Mouse (Mus musculus) macrophage (primary cell): ENCODE measurements around the gene March5. TPM values are rescaled to one million over a fixed set of nuclear protein-coding genes. Genes with fewer than 3 reads are reported as not detected.
"Not testable (repeated sequence)": the region's sequence is repeated elsewhere in the genome, so short reads cannot be mapped to it uniquely, and the experiment has no call there.

Experiments used
- H3K27ac ChIP-seq: fragments of 350-480 bp; formaldehyde crosslinking; 2 replicates; pipeline ENCODE4 v1.9.0; 2021
- H3K36me3 ChIP-seq: fragments of 350-480 bp; formaldehyde crosslinking; 2 replicates; pipeline ENCODE4 v1.9.0; 2021; ENCODE audit errors: inconsistent target
- H3K4me3 ChIP-seq: fragments of 350-480 bp; formaldehyde crosslinking; 2 replicates; pipeline ENCODE4 v1.9.0; 2021; ENCODE audit errors: inconsistent target
- H3K79me2 ChIP-seq: fragments of 350-480 bp; formaldehyde crosslinking; 2 replicates; pipeline ENCODE4 v1.9.0; 2021; ENCODE audit errors: inconsistent target
- WGBS: methylation state at CpG from one replicate; pipeline ENCODE4 v1.1.7; 2026; ENCODE audit warnings: inconsistent platforms; ENCODE audit not compliant: missing documents; 5-methylcytosine and 5-hydroxymethylcytosine counted together
- polyA plus RNA-seq: library from polyadenylated mRNA; stranded (reverse); fragments of 250-400 nt; gene quantifications from 3 replicates; pipeline ENCODE4 v1.2.4, GENCODE M21; 2018; ENCODE audit warnings: inconsistent platforms

March5 gene
- polyA plus RNA-seq, 1 experiment from 2014 or later: 91.9 TPM

DNA sequence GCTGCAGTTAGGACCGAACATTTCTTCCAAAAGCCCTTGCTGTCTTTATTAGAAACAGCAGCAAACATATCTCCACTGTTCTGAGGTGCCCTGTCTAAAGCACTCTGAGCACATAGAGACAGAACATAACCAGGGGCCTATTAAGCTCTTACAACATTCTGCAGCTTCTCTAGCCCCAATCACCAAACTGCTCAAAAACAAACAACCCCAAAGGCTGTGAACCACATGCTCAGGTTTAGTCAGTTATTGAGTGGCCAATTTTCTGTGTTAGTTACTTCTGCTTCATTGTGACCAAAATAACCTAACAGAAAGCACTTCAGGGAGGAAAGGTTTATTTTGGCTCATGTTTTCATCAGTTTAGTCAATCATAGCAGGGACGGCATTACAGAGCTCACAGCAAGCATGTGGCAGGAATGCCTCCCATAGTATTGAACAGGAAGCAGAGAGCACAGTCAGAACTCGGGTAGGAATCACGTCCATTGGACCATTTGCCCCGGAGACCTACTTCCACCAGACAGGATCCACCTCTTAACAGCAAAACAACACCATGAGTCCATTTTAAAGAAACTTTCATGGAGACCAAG, 14.8 kb upstream of the March5 start:
- WGBS: 82% methylated on average over 5 of the region's 5 CpGs

GRCm38 (mm10) chr19:37198165-37198880, 9.0 kb upstream of the March5 start:
- WGBS: 95% methylated on average over 1 of the region's 1 CpGs
- Histone ChIP-seq H3K4me3 (no peak overlapping the region), H3K36me3 (no peaks in the 10 kb centered on the region), H3K27ac (no peak overlapping the region), H3K79me2 (peaks cover 4% of the 10 kb centered on the region; the same call in 1 of the 2 replicates)

More for the DNA sequence above, 14.8 kb upstream of the March5 start:
- H3K4me3 ChIP-seq: no peak overlapping the region
- H3K27ac ChIP-seq: no peak overlapping the region
- H3K36me3 ChIP-seq: no peaks in the 10 kb centered on the region
- no peaks in the 10 kb centered on the region for H3K79me2 ChIP-seq

- 78% methylated on average over 2 of the region's 2 CpGs for WGBS
- Histone ChIP-seq H3K36me3 (no peaks in the 10 kb centered on the region), H3K4me3 (no peak overlapping the region), H3K27ac (no peak overlapping the region), H3K79me2 (peaks cover 6% of the 10 kb centered on the region; the same call in 1 of the 2 replicates)
Observed at GRCm38 (mm10) chr19:37199889-37200288, 7.5 kb upstream of the March5 start.

DNA sequence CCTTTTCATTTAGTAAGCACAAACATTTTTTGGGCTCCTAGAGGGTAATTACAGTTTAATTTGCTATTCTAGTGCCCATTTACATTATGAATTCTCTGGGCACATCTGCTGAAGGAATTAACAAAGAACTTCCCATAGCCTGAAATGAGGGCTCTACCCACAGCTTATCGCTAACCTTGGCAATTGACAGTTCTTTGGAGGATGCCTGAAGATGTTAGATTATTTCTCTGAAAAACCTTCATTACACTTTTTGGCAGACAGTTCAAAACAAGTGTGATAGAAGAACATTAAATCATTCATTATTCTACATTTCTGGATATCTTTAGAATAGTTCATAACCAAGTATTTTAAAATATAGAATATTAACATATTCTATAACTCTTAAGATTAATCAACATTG, 4.0 kb upstream of the March5 start:
- Histone ChIP-seq H3K36me3 (no peaks in the 10 kb centered on the region), H3K27ac (no peak overlapping the region)
- 90% methylated on average over 1 of the region's 1 CpGs for WGBS

DNA sequence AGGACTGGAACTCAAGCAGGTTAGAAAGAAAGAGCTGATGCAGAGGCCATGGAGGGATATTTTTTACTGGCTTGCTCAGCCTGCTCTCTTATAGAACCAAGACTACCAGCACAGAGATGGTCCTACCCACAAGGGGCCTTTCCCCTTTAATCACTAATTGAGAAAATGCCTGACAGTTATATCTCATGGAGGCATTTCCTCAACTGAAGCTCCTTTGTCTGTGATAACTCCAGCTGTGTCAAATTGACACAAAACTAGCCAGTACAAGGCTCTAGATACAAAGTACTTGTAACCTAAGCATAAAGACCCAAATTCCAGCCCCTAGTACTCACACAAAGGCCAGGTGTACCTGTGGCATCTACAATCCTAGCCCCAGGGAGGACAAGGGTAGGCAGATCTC, 2.2 kb upstream of the March5 start:
- not testable (repeated sequence) for H3K4me3 ChIP-seq, H3K36me3 ChIP-seq, H3K27ac ChIP-seq
- H3K79me2 ChIP-seq: peaks cover 44% of the 10 kb centered on the region

More for the DNA sequence above, 4.0 kb upstream of the March5 start:
- H3K79me2 ChIP-seq: peaks cover 26% of the 10 kb centered on the region
- no peak overlapping the region for H3K4me3 ChIP-seq

DNA sequence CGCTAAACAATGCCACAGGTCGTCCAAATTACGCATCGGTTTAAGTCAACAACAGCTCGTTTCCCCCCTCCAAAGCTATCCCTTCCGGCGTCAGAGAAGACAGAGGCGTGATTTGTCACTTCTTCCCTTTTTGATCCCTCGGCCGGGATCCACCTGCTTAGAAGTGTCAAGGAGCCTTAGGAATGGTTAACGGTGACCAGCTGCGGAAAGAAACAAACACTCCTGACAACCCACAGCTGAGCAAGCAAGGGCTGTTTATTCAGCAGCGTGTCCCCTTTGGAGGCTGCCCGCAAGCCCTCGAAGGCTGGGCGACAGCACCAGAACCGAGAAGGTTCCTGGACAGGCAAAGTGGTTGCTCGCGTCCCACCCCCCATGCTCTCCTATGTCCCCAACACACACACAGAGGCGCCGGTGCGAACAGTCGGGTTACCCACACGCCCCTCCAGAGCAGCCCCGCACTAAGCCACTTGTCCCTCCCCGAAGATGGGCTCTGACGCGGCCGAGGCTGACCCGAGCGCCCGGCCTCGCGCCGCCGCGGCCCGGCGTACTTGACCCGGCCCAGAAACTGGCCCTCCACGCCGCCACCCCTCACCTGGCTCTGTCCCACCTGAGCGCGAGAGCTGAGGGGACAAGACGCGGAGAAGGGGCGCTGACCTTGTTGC, 571 bp upstream of the March5 start:
- Histone ChIP-seq H3K27ac (peak overlapping the region; percentile 46), H3K79me2 (peaks cover 60% of the 10 kb centered on the region), H3K4me3 (peak overlapping the region; percentile 50), H3K36me3 (peaks cover 12% of the 10 kb centered on the region)
- 0% methylated on average over 44 of the region's 47 CpGs for WGBS

DNA sequence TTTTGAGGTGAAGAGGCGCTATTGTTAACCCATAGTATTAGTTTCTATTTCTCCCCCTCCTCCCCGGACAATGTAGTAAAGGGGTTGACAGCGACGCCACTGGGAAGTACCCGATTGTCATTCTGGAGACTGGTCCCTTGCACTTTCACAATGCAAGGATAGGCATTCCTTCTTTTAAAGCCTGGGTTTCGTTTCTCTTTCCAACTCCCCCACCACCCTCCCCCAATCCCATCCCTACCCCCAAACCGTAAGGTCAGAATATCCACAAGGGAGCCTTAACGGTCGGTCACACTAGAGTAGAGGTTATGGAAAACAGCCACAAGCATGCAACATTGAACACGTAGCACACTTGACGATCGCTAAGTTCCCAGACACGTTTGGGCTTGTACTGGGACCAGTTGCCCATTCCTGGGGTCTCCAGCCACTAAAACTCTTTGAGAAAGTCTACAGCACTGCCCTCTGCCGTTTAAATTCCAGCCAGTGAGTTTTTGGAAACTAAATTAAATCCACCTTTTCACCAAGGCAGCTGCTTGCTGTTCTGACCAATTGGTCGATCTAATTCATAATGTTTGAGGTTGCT, 923 bp downstream of the March5 start, which contains the start of gene Cpeb3:
Cpeb3 (minus strand) TSS at position 426 of the 580 bp plus-strand sequence.
- peaks cover 12% of the 10 kb centered on the region for H3K36me3 ChIP-seq
- WGBS: 2% methylated on average over 14 of the region's 15 CpGs
- H3K79me2 ChIP-seq: peaks cover 70% of the 10 kb centered on the region
- H3K4me3 ChIP-seq: peak within 1 kb of the TSS; percentile 75
- peak within 1 kb of the TSS; percentile 77 for H3K27ac ChIP-seq

DNA sequence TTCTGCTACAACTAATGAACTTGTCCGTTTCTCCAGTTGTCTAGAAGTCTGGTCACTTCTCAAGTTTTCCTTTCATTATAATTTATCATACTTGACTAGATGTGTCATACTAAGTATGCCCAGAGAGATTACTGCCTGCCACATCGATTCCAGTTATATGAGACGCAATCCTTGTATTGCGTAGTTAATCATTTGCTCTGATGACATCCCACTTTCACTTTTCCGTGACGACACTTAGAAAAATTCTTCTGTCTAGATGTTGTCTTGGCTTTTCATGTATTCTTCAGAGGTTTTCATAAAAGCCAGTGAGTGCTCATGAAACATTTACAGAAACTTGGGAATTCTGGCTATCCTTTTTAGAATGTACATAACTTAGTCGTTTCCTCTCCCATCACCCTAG, 1.6 kb downstream of the March5 start:
- H3K27ac ChIP-seq: peak overlapping the region; percentile 77; the same call in 1 of the 2 replicates

GRCm38 (mm10) chr19:37209467-37210128, 2.3 kb downstream of the March5 start:
- no peak overlapping the region for H3K27ac ChIP-seq
- peaks cover 84% of the 10 kb centered on the region for H3K79me2 ChIP-seq
- WGBS: 96% methylated on average over 5 of the region's 8 CpGs
- H3K36me3 ChIP-seq: peaks cover 12% of the 10 kb centered on the region
- H3K4me3 ChIP-seq: no peak overlapping the region

More for the DNA sequence above, 1.6 kb downstream of the March5 start:
- Histone ChIP-seq H3K36me3 (peaks cover 12% of the 10 kb centered on the region), H3K4me3 (peak overlapping the region; percentile 75), H3K79me2 (peaks cover 78% of the 10 kb centered on the region)
- 62% methylated on average over 7 of the region's 7 CpGs for WGBS

GRCm38 (mm10) chr19:37210457-37210856, 3.1 kb downstream of the March5 start:
- Histone ChIP-seq H3K36me3 (peaks cover 17% of the 10 kb centered on the region), H3K4me3 (no peak overlapping the region), H3K79me2 (peaks cover 85% of the 10 kb centered on the region), H3K27ac (no peak overlapping the region)
- WGBS: 89% methylated on average over 4 of the region's 4 CpGs

GRCm38 (mm10) chr19:37211416-37211815, 4.1 kb downstream of the March5 start:
- WGBS: 83% methylated on average over 3 of the region's 3 CpGs
- H3K36me3 ChIP-seq: peaks cover 26% of the 10 kb centered on the region
- no peak overlapping the region for H3K27ac ChIP-seq
- no peak overlapping the region for H3K4me3 ChIP-seq
- peaks cover 86% of the 10 kb centered on the region for H3K79me2 ChIP-seq

DNA sequence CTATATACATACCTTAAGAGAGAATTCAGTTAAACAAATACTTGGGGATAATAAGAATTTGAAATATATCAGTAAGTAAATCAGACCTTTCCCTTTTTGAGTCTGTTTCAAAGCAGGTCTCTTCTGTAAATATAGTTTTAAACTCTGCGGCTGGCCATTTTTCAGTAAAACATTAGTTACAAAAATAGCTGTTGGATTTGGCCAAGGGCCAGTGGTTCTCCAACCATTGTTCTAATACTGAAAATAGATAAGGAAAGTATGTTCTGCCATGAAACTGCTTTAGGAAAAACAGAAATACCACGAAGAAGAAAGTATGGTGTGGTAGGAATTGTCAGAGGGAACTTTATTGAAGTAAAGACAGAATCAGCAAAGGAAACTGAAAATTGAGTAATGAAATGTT, 7.4 kb downstream of the March5 start:
- Histone ChIP-seq H3K79me2 (peaks cover 97% of the 10 kb centered on the region), H3K36me3 (peaks cover 51% of the 10 kb centered on the region), H3K4me3 (no peak overlapping the region), H3K27ac (no peak overlapping the region)
- WGBS: 94% methylated on average over 2 of the region's 2 CpGs

DNA sequence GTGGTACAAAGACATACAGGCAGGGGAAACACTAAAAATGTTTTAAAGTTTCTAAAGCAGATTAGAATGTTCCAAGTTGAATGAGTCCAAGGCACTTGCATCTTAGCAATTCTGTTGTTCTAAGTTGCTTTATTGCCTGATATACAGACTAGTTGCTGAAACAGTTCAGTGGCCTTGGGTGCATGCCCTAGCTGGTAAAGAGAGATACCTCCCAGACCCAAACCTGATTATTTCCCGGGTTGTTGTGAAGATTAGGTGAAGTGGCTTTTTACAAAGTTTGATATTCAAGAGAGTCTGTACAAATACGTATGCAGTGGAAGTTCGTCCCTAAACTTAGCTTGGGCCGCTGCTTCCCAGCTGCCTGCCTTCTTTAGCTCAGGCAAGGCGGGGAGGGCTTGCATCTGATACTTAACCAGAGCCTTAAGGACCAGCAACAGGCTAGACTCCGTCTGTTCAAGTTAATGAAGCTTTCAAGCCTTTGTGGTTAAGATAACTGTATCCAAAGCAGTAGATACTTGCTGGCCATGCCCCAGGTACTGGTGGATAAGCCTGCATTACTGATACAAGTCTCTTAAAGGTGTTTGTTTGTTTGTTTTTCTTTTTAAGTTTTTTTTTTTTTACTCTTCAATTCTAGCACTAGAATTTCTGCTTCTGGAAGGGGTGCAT, 18.0 kb downstream of the March5 start:
- Histone ChIP-seq H3K79me2 (no peaks in the 10 kb centered on the region), H3K4me3 (no peak overlapping the region), H3K36me3 (peaks cover 22% of the 10 kb centered on the region; the same call in 1 of the 2 replicates), H3K27ac (no peak overlapping the region)
- WGBS: 95% methylated on average over 6 of the region's 6 CpGs

DNA sequence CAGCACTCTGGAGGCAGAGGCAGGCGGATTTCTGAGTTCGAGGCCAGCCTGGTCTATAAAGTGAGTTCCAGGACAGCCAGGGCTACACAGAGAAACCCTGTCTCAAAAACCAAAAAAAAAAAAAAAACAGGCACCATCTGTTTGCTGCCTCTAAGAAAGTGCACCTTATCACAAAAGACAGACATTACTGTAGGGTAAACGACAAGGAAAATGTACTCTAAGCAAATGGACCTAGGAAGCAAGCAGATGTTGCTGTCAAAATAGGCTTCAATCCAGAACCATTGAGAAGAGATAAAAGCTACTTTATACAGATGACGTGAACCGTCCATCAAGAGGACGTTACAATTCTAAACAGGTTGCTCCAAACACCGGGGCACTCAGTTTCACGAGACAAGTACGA, 25.3 kb downstream of the March5 start:
- H3K27ac ChIP-seq, H3K4me3 ChIP-seq, H3K36me3 ChIP-seq, H3K79me2 ChIP-seq: not testable (repeated sequence)
- WGBS: 86% methylated on average over 8 of the region's 9 CpGs
